Mouse (Mus musculus) left cerebral cortex, postnatal 25 days (tissue): ENCODE results near the gene Mrgprd. TPM values are rescaled to one million over a fixed set of nuclear protein-coding genes. Genes with fewer than 3 reads are reported as not detected.

Experiments
- DNase-seq, 2 experiments: peaks; one replicate each; pipeline ENCODE4 v3.0.0; 2022; ENCODE audit warnings: low spot score in 2 of 2, mixed read lengths in 1 of 2
- intact Hi-C: fragments of 180-260 bp; cut with DNase I; formaldehyde crosslinking; loops from one replicate; pipeline ENCODE4 v1.15.1; 2025
- total RNA-seq, 2 experiments: library from RNA; stranded (reverse); gene quantifications; 2 replicates each; pipeline ENCODE4 v1.2.3; 2021

Mrgprd gene
- not detected for total RNA-seq

GRCm38 (mm10) chr7:145314785-145315411 lies at the start of gene Mrgprd:
Mrgprd (plus strand) TSS chr7:145314835.
- intact Hi-C loops = no loop called here
- no peak for DNase-seq

DNA sequence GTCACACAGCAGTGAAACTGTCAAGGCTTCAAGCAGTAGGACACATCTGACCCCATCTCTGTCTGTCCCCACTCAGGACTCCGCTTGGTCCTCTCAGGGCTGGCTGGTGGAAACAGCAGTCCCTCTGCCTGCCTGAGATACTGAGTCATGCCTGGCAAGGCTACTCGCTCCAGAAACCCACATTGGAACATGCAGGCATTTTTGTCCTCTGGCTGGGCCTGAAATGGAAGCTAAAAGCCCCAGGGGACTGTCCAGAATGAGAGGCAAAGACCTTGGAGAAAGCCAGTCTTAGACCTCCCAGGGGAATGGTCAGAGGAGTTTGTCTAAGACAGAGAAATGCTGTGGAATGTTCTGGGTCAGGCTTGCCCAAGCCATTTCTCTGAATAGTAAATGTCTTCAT lies 48.6 kb upstream of the Mrgprd start:
- peak; percentile 8 to 24 for DNase-seq
- intact Hi-C loops = no loop called here

DNA sequence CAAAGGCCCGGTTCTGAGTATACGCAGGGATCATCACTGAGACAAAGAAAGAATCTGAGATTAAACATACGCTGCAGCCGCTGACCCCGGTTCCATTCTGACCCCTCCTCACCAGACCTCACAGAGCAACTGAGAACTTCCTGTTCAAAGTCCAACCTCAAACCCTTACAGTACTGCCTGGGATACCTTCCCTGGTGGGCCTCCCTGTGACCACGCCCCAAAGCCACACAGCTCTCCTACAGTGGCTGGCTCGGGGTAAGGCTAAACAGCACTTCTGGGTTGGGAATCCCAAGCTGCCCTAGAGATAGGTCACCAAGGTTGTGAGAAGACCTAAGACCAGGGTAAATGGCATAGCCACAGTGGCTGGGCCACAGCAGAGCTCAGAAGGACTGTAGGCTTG lies 45.7 kb upstream of the Mrgprd start:
- intact Hi-C loops = no loop called here
- no peak for DNase-seq

GRCm38 (mm10) chr7:145270955-145271354 lies 43.7 kb upstream of the Mrgprd start:
- no peak for DNase-seq
- intact Hi-C loops = no loop called here

- intact Hi-C loops = no loop called here
- DNase-seq = no peak
Measured at GRCm38 (mm10) chr7:145275488-145275887, 39.1 kb upstream of the Mrgprd start.

- DNase-seq = no peak
- intact Hi-C loops = no loop called here
Measured at GRCm38 (mm10) chr7:145281396-145281795, 33.2 kb upstream of the Mrgprd start.

GRCm38 (mm10) chr7:145283041-145283440 lies 31.6 kb upstream of the Mrgprd start:
- intact Hi-C loops = no loop called here
- no peak for DNase-seq

DNA sequence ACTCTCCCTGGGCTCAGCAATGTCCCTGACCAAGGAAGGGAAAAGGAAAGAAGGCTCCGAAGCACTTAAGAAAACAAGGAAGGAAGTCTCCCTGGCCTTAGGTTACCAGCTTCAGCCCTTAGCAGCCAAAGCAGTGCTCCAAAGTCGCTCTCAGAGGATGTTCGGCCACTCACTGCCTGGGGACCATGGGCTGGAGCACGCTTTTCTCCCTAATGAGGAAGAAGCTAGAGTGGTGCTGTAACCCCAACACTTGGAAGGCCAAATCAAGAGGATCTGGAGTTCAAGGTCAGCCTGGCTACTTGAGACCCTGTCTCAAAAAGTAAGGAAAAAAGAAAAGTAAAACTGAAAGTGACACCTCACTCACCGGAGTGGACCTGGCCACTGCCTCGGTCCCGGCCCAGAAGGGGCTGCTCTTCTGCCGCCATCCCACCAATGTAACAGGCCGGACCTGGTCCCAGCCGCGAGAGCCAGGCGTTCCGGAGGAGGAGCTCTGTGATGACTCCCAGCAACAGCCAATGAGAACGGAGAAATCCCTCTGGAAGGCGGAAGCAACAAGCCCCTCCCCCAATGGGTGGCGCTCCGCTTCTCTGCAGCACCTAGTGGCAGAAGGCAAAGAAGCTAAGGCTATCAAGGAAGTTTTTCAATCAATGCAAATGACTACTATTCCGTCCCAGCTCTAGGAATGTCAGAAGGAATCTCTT lies 31.0 kb upstream of the Mrgprd start, which contains the start of gene Tpcn2:
Gene Tpcn2, minus strand, starts transcription at position 525 of the 701 bp plus-strand sequence.
- intact Hi-C loops = no loop called here

DNA sequence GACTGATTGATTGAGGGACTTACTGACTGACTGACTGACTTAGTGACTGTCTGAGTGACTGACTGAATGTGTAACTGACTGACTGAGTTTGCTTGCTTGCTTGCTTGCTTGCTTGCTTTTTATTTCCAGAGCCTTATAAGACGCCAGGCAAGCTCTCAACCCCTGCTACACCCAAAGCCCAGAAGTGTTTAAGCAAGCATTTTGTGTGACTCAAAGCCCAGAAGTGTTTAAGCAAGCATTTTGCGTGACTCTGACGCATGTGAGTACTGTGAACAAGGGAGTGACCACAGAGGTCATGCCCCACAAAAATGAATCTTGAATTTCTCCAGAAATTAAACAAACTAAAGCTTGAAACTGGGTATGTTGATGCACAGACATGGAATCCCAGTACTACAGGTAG lies 30.3 kb upstream of the Mrgprd start:
- intact Hi-C loops = no loop called here

More for the DNA sequence above, 31.0 kb upstream of the Mrgprd start, which contains the start of gene Tpcn2:
- DNase-seq = peak; percentile 86 to 95

GRCm38 (mm10) chr7:145285476-145285875 lies 29.2 kb upstream of the Mrgprd start:
- no peak for DNase-seq
- intact Hi-C loops = no loop called here

More for the DNA sequence above, 30.3 kb upstream of the Mrgprd start:
- no peak for DNase-seq

GRCm38 (mm10) chr7:145287410-145287809 lies 27.2 kb upstream of the Mrgprd start:
- no peak for DNase-seq
- intact Hi-C loops = no loop called here

- intact Hi-C loops = no loop called here
- DNase-seq = peak in 1 of 2 experiments; percentile 43
Measured at GRCm38 (mm10) chr7:145289302-145289701, 25.3 kb upstream of the Mrgprd start.

- DNase-seq = no peak
- intact Hi-C loops = no loop called here
Measured at GRCm38 (mm10) chr7:145291847-145292246, 22.8 kb upstream of the Mrgprd start.

GRCm38 (mm10) chr7:145292726-145293125 lies 21.9 kb upstream of the Mrgprd start:
- DNase-seq = no peak
- intact Hi-C loops = no loop called here

- no peak for DNase-seq
- intact Hi-C loops = no loop called here
Measured at GRCm38 (mm10) chr7:145293859-145294258, 20.8 kb upstream of the Mrgprd start.

DNA sequence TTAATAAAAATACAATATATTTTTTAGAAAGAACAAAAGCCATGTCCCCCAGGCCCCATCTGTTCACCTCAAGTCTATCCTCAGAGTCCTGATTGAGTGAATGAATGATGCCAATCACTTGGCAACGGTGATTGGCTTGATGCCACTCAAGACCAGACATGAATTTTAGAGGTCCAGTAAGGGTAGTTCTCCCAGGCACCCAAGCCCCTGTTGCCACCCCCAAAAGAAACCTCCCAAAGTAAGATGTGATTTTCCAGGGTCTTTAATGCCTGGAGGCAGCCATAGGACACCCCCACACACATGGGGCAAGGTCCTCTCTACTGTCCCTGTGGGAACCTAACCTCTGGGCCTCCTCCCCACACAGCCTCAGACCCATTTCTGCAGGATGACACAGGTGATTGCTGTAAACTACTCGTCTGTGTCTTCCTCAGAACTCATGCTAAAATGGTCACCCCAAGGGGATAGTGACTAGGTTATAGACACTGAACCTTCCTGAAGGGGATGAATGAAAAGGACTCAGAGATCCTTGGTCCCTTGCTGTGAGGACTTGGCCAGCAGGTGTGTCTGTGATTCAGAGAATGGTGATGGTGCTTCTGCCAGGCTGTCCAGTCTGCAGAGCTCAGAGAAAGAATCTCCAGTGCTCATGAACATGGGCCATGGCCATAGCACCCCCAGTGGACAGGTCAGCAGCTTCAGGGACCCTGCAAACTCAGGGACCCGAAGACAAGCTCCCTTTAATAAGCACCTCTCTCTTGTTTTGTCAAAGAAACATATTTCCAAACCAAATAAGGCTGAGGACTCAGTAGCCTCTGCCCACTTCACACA lies 15.8 kb upstream of the Mrgprd start:
- intact Hi-C loops = no loop called here
- DNase-seq = no peak

GRCm38 (mm10) chr7:145299562-145300320 lies 14.9 kb upstream of the Mrgprd start:
- intact Hi-C loops = no loop called here
- DNase-seq = peak in 1 of 2 experiments; percentile 35

- DNase-seq = peak in 1 of 2 experiments; percentile 34
- intact Hi-C loops = no loop called here
Measured at GRCm38 (mm10) chr7:145300321-145301007, 14.2 kb upstream of the Mrgprd start, which contains the start of gene Mrgprf. Mrgprf (plus strand) TSS chr7:145300828.

DNA sequence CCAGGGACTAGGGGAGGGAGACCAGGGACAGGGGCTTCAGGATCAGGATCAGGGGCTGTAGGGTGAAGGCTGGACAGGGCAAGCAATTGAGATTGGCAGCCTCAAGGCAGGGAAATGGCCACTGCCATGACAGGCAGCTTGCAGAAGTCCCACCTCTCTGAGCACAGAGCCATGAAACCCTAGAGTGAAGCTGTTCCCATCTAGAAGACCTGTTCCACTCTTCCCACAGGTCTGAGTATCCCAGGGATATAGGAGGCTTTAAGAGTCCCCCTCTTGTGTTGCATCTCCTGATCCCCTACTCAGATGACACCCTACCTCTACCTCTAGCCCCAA lies 13.7 kb upstream of the Mrgprd start:
- DNase-seq = no peak
- intact Hi-C loops = no loop called here
